Mouse (Mus musculus) heart, embryonic 14.5 days (tissue): Measurements from ENCODE around the gene Lrp2bp. TPM values are rescaled to one million over a fixed set of nuclear protein-coding genes. Genes with fewer than 3 reads are reported as not detected.

Experiments used
- ATAC-seq: fragments of 200-750 bp; cut with Nextera tagmentation; 2 replicates; pipeline ENCODE4 v1.8.0; 2017; ENCODE audit warnings: low read depth, moderate TSS enrichment; ENCODE audit not compliant: insufficient number of reproducible peaks, insufficient read depth, low FRiP score
- H3K27ac ChIP-seq, 2 experiments: fragments of 200-500 bp in 1 of 2; fragments of 300-500 bp in 1 of 2; sonication (generic) in 1 of 2; replicated peaks in 1 of 2; 2 replicates each; pipeline ENCODE4 v1.5.1; 2012 to 2014; ENCODE audit warnings: low read depth in 2 of 2, low read length in 2 of 2, control low read depth in 1 of 2, mild to moderate bottlenecking in 1 of 2, mixed read lengths in 1 of 2; ENCODE audit not compliant: control insufficient read depth in 1 of 2, insufficient read depth in 1 of 2
- H3K27me3 ChIP-seq: fragments of 300-500 bp; sonication (generic); 2 replicates; pipeline ENCODE4 v1.6.1; 2014; ENCODE audit warnings: mild to moderate bottlenecking, low read length, control low read depth; ENCODE audit not compliant: control insufficient read depth, insufficient read depth
- H3K36me3 ChIP-seq: fragments of 300-500 bp; sonication (generic); 2 replicates; pipeline ENCODE4 v1.6.1; 2014; ENCODE audit warnings: mild to moderate bottlenecking, control low read depth, low read length, mixed read lengths; ENCODE audit not compliant: control insufficient read depth, insufficient read depth
- H3K4me1 ChIP-seq, 2 experiments: fragments of 200-500 bp in 1 of 2; fragments of 300-500 bp in 1 of 2; sonication (generic) in 1 of 2; 2 replicates each; pipeline ENCODE4 v1.6.1; 2012 to 2014; ENCODE audit warnings: low read length in 2 of 2, control low read depth in 1 of 2, mixed read lengths in 1 of 2; ENCODE audit not compliant: control insufficient read depth in 2 of 2, insufficient read depth in 2 of 2
- H3K4me2 ChIP-seq: fragments of 300-500 bp; sonication (generic); 2 replicates; pipeline ENCODE4 v1.6.1; 2014; ENCODE audit warnings: mild to moderate bottlenecking, low read length
- H3K4me3 ChIP-seq, 2 experiments: fragments of 200-500 bp in 1 of 2; fragments of 300-500 bp in 1 of 2; sonication (generic) in 1 of 2; 2 replicates each; pipeline ENCODE4 v1.5.1; 2012 to 2014; ENCODE audit warnings: low read length in 2 of 2, mild to moderate bottlenecking in 2 of 2, control low read depth in 1 of 2, low read depth in 1 of 2, moderate library complexity in 1 of 2; ENCODE audit not compliant: control insufficient read depth in 1 of 2, insufficient read depth in 1 of 2
- H3K9ac ChIP-seq: fragments of 300-500 bp; sonication (generic); 2 replicates; pipeline ENCODE4 v1.6.1; 2014; ENCODE audit warnings: mild to moderate bottlenecking, low read length
- H3K9me3 ChIP-seq: fragments of 300-500 bp; sonication (generic); 2 replicates; pipeline ENCODE4 v1.6.1; 2016; ENCODE audit warnings: low read length, control low read depth; ENCODE audit not compliant: control insufficient read depth
- WGBS: fragments of 180-500 bp; shearing (Covaris S2); extraction: QIAGEN DNeasy Blood & Tissue Kit; methylation state at CpG from one replicate; pipeline ENCODE4 v1.1.7; 2014; 5-methylcytosine and 5-hydroxymethylcytosine counted together
- polyA plus RNA-seq: library from polyadenylated mRNA; unstranded; fragments of >200 nt; fragmentation: Nextera tagmentation; extraction: Ambion mirVana; gene quantifications from 2 replicates; pipeline ENCODE4 v1.2.1, GENCODE M21; 2014

The Lrp2bp gene
- polyA plus RNA-seq, 1 experiment from 2014 or later, result 1.3 TPM

DNA sequence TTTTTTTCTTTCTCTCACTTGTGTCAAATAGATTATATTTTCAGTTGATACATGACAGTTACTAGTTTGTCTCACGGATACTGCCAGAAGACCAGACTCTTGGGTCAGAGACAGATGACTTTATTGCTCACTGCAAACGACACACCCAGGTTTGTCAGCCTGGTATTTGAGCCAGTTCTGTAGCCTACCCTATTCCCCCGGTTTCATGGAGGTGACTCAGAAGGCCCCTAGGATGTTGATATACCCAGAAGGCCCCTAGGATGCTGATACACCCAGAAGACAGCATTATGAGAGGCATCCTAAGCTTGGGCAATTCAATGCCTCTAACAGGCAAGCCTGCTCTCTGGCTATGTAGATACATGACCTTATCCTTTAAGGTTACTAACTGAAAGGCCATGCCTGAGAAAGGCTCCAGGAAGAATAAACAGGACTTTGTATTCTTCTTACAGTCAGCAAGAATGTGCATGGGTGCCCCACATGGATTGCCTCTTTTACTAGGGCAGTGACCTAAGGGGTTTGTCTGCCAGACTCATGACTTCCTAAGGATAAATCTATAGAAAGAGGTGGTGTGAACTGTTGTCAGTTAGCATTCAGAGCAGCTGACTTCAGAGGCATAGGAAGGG, 8.1 kb downstream of the Lrp2bp start:
- no peak overlapping the region for H3K4me2 ChIP-seq
- no peak for ATAC-seq
- no peak overlapping the region for H3K4me3 ChIP-seq
- 66% methylated on average over 3 of the region's 3 CpGs for WGBS
- H3K9me3 ChIP-seq, result no peaks in the 10 kb centered on the region
- no peak overlapping the region for H3K9ac ChIP-seq
- no peak overlapping the region for H3K27ac ChIP-seq
- no peaks in the 10 kb centered on the region for H3K27me3 ChIP-seq
- no peaks in the 10 kb centered on the region for H3K36me3 ChIP-seq
- H3K4me1 ChIP-seq, result peaks cover 6 to 26% of the 10 kb centered on the region in 2 experiments

- H3K4me2 ChIP-seq, result peak overlapping the region; percentile 72
- peaks cover 2 to 21% of the 10 kb centered on the region in 2 experiments; a peak in 3 of 4 replicates for H3K4me1 ChIP-seq
- no peaks in the 10 kb centered on the region for H3K27me3 ChIP-seq
- ATAC-seq, result no peak
- 37% methylated on average over 2 of the region's 2 CpGs for WGBS
- H3K9me3 ChIP-seq, result no peaks in the 10 kb centered on the region
- peak overlapping the region; percentile 65 to 83 for H3K27ac ChIP-seq
- no peaks in the 10 kb centered on the region for H3K36me3 ChIP-seq
- peak overlapping the region; percentile 11 to 33; a peak in 3 of 4 replicates for H3K4me3 ChIP-seq
- H3K9ac ChIP-seq, result peak overlapping the region; percentile 59
Observed at GRCm38 (mm10) chr8:46010306-46010705, 11.2 kb downstream of the Lrp2bp start.

DNA sequence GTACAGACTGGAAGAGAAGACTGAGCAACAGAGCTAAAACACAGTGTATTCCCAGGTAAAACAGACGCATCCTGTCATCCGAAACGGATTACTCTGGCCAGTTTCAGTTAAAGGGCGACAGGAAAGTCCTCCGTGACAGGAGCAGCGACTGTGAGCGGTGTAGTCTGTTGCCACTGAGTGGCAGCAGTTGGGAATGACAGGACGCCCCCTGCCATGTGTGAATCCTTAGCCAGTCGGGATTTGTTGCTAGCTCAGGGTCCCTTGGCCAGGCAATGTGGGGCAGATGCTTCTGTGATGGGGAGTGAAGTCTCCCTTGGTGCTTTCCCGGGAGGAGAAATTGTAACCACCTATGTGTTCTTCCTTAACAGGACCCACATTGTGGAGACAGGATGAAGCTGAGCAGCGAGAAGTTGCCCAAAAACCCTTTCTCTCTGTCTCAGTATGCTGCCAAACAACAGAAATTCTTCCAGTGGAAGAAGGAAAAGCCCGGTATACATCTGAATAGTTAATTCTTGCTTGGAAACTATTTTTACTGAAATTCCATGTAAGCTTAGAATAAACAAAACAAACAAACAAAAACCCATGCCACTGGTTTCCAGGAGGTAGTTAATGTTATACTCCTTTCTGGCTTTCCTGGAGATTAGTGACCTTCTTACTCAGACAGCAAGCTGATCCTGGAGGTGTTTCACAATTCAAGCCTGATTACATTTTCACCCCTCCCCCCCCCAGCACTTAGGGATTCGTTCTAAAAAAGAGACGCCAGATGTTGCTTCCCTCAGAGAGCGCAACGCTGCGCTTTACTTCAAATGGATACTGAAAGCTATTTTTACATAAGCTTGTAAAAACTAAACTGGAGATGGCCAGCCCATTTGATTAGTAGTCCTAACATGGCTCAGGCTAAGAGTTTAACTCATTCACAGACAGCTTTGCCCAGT, 11.9 kb downstream of the Lrp2bp start:
- Histone ChIP-seq H3K9ac (peak overlapping the region; percentile 59), H3K27me3 (no peaks in the 10 kb centered on the region), H3K27ac (peak overlapping the region; percentile 65 to 83)

GRCm38 (mm10) chr8:46022203-46022602, 23.1 kb downstream of the Lrp2bp start:
- H3K4me3 ChIP-seq, result no peak overlapping the region
- H3K4me1 ChIP-seq, result peaks cover 0 to 6% of the 10 kb centered on the region in 2 experiments; a peak in 3 of 4 replicates
- no peaks in the 10 kb centered on the region for H3K36me3 ChIP-seq
- no peak for ATAC-seq
- WGBS, result 74% methylated on average over 9 of the region's 9 CpGs
- H3K4me2 ChIP-seq, result no peak overlapping the region
- no peak overlapping the region for H3K27ac ChIP-seq
- H3K27me3 ChIP-seq, result no peaks in the 10 kb centered on the region
- no peak overlapping the region for H3K9ac ChIP-seq
- H3K9me3 ChIP-seq, result no peaks in the 10 kb centered on the region

More for the DNA sequence above, 11.9 kb downstream of the Lrp2bp start:
- Histone ChIP-seq H3K4me2 (peak overlapping the region; percentile 72), H3K36me3 (no peaks in the 10 kb centered on the region), H3K4me3 (peak overlapping the region; percentile 11 to 33; a peak in 3 of 4 replicates), H3K4me1 (peaks cover 2 to 14% of the 10 kb centered on the region in 2 experiments; a peak in 3 of 4 replicates), H3K9me3 (no peaks in the 10 kb centered on the region)
- 6% methylated on average over 17 of the region's 17 CpGs for WGBS
- ATAC-seq, result peak; percentile 50; the same call in 1 of the 2 replicates

- 87% methylated on average over 9 of the region's 9 CpGs for WGBS
Observed at GRCm38 (mm10) chr8:46022758-46023157, 23.7 kb downstream of the Lrp2bp start.

GRCm38 (mm10) chr8:46024392-46024791, 25.3 kb downstream of the Lrp2bp start:
- Histone ChIP-seq H3K36me3 (no peaks in the 10 kb centered on the region), H3K9me3 (no peaks in the 10 kb centered on the region), H3K27ac (no peak overlapping the region), H3K27me3 (no peaks in the 10 kb centered on the region), H3K9ac (no peak overlapping the region), H3K4me2 (no peak overlapping the region), H3K4me1 (peaks cover 0 to 6% of the 10 kb centered on the region in 2 experiments; a peak in 3 of 4 replicates), H3K4me3 (no peak overlapping the region)
- WGBS, result 50% methylated on average over 4 of the region's 4 CpGs
- no peak for ATAC-seq

More at GRCm38 (mm10) chr8:46022758-46023157, 23.7 kb downstream of the Lrp2bp start:
- Histone ChIP-seq H3K27me3 (no peaks in the 10 kb centered on the region), H3K27ac (no peak overlapping the region), H3K4me1 (peaks cover 0 to 6% of the 10 kb centered on the region in 2 experiments; a peak in 3 of 4 replicates), H3K36me3 (no peaks in the 10 kb centered on the region), H3K4me3 (no peak overlapping the region), H3K9ac (no peak overlapping the region), H3K4me2 (no peak overlapping the region), H3K9me3 (no peaks in the 10 kb centered on the region)
- no peak for ATAC-seq

- H3K27ac ChIP-seq, result no peak overlapping the region
- H3K27me3 ChIP-seq, result no peaks in the 10 kb centered on the region
- WGBS, result 76% methylated on average over 11 of the region's 11 CpGs
- H3K9ac ChIP-seq, result no peak overlapping the region
- no peaks in the 10 kb centered on the region for H3K9me3 ChIP-seq
- H3K4me2 ChIP-seq, result no peak overlapping the region
- no peak for ATAC-seq
- peaks cover 2 to 5% of the 10 kb centered on the region in 2 experiments; a peak in 3 of 4 replicates for H3K4me1 ChIP-seq
- H3K4me3 ChIP-seq, result no peak overlapping the region
- peaks cover 42% of the 10 kb centered on the region for H3K36me3 ChIP-seq
Observed at GRCm38 (mm10) chr8:46036217-46036616, 37.1 kb downstream of the Lrp2bp start.
